Mouse (Mus musculus) adrenal gland, postnatal 0 days (tissue): Measurements from ENCODE around the gene Cav2. TPM values are rescaled to one million over a fixed set of nuclear protein-coding genes. Genes with fewer than 3 reads are reported as not detected.

Experiments
- polyA plus RNA-seq: library from polyadenylated mRNA; unstranded; fragments of >200 nt; fragmentation: Nextera tagmentation; extraction: Ambion mirVana; gene quantifications from 2 replicates; pipeline ENCODE4 v1.2.1, GENCODE M21; 2015

The Cav2 gene
- polyA plus RNA-seq = 36.4 and 38.0 TPM in 2 replicates

DNA sequence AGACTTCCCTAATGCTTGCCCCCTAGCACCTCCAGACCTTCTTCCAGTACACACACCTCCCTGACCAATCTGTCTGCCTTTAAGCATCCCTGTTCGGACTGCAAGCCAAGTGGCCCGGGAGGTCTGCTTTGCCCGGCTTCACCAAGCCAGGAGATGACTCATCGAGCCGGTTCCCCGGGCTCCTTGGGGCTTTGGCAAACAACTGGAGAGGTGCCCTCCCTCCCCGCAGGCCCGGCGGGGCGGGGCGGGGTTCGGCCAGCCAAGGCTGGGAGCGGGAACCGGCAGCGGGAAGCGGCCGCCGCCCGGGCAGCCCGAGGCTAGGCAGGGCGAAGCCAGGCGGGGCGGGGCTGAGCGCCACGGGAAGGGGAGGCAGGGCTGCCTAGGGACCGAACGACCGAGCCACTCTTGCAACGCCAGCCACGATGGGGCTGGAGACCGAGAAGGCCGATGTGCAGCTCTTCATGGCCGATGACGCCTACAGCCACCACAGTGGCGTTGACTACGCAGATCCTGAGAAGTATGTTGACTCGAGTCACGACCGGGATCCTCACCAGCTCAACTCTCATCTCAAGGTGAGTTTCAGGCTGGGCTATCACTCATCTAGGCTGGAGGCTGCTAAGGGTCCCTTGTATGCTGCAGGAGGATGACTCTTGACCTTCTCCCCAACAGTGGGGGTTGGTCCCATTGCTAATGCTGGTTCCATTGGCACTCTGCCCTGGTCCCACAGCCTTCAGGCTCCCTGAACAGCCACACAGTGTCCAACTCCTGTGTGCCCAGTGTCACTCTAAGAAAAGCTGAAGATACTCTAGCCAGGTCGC is at the start of gene Cav2:
Gene Cav2, plus strand, starts transcription at position 247 of the 818 bp plus-strand sequence.

DNA sequence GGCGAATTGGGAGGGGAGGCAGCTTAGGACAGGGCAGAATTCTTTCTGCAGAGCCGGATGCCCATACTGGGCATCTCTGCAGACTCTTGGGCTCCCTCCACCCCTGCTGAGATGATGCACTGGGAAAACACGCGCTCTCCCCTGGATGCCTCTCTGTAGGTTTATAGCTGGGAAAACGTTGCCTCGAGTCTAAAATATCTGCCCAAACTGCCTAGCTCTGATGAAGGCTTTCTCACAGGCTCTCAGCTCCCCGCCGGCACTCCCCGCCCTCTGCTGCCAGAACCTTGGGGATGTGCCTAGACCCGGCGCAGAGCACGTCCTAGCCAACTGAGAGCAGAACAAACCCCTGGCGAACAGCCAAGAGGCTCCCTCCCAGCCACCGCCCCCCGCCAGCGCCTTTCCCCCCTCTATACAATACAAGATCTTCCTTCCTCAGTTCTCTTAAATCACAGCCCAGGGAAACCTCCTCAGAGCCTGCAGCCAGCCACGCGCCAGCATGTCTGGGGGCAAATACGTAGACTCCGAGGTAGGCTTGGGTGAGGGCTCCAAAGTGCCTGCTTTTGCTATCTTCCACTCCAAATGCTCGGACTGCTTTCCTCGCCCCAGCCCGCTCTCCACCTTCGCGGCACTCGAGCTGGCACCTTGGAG is 25.1 kb downstream of the Cav2 start, which contains the start of gene Cav1:
Gene Cav1, plus strand, starts transcription at position 382 of the 648 bp plus-strand sequence.

Other genes starting within 250 kb of the Cav2 start
- gene Tes, start 216.0 kb upstream of the Cav2 start, polyA plus RNA-seq = 13.3 and 13.4 TPM in 2 replicates
- gene Cav1, start 25.1 kb downstream of the Cav2 start, polyA plus RNA-seq = 97.6 and 111 TPM in 2 replicates
- 1.0 and 1.8 TPM in 2 replicates for gene Met, start 182.6 kb downstream of the Cav2 start, polyA plus RNA-seq